Mouse (Mus musculus): Measurements from ENCODE around the gene Cnksr2. TPM values are rescaled to one million over a fixed set of nuclear protein-coding genes. Genes with fewer than 3 reads are reported as not detected.

Cnksr2 gene
- polyA plus RNA-seq, 1 experiment from 2014 or later, result 0.77 TPM

- peaks cover 4% of the 10 kb centered on the region; the same call in 1 of the 2 replicates for H3K27me3 ChIP-seq (ENCODE audit: insufficient read depth, low read length)
- ATAC-seq (ENCODE audit: low FRiP score, low TSS enrichment), result 0 out of 2 replicates have a peak, but pooled peaks have one; percentile 32
- H3K4me3 ChIP-seq (ENCODE audit: low read length), result no peak overlapping the region
- H3K36me3 ChIP-seq (ENCODE audit: insufficient read depth, low read length), result no peaks in the 10 kb centered on the region
- no peak overlapping the region for H3K4me2 ChIP-seq (replicated peaks; ENCODE audit: low read depth, low read length)
- WGBS, result 80% methylated on average over 13 of the region's 13 CpGs
- no peaks in the 10 kb centered on the region for H3K9me3 ChIP-seq (ENCODE audit: low read length)
- no peak overlapping the region for H3K9ac ChIP-seq (replicated peaks; ENCODE audit: low read length)
- H3K27ac ChIP-seq (ENCODE audit: low read length), result no peak overlapping the region
- no peaks in the 10 kb centered on the region for H3K4me1 ChIP-seq (ENCODE audit: insufficient read depth, low read length)
Observed at GRCm38 (mm10) chrX:157818921-157819260, 224.2 kb downstream of the Cnksr2 start.

GRCm38 (mm10) chrX:157818207-157818920, 224.7 kb downstream of the Cnksr2 start, which contains the start of gene Klhl34:
Klhl34 (plus strand) TSS chrX:157818435.
- ATAC-seq (ENCODE audit: low FRiP score, low TSS enrichment), result peak; percentile 59; the same call in 1 of the 2 replicates
- WGBS, result 40% methylated on average over 28 of the region's 28 CpGs
- Histone ChIP-seq H3K27ac (ENCODE audit: low read length) (no peak within 1 kb of the TSS), H3K4me1 (ENCODE audit: insufficient read depth, low read length) (no peaks in the 10 kb centered on the region), H3K36me3 (ENCODE audit: insufficient read depth, low read length) (no peaks in the 10 kb centered on the region), H3K27me3 (ENCODE audit: insufficient read depth, low read length) (peaks cover 4% of the 10 kb centered on the region; the same call in 1 of the 2 replicates), H3K4me2 (replicated peaks; ENCODE audit: low read depth, low read length) (peak within 1 kb of the TSS; percentile 63), H3K4me3 (ENCODE audit: low read length) (peak within 1 kb of the TSS; percentile 34), H3K9ac (replicated peaks; ENCODE audit: low read length) (no peak within 1 kb of the TSS), H3K9me3 (ENCODE audit: low read length) (no peaks in the 10 kb centered on the region)

GRCm38 (mm10) chrX:157817571-157818206, 225.4 kb downstream of the Cnksr2 start:
- peak; percentile 79 for ATAC-seq (ENCODE audit: low FRiP score, low TSS enrichment)
- H3K27me3 ChIP-seq (ENCODE audit: insufficient read depth, low read length), result peaks cover 4% of the 10 kb centered on the region; the same call in 1 of the 2 replicates
- peak overlapping the region; percentile 34 for H3K4me3 ChIP-seq (ENCODE audit: low read length)
- no peak overlapping the region for H3K9ac ChIP-seq (replicated peaks; ENCODE audit: low read length)
- H3K4me2 ChIP-seq (replicated peaks; ENCODE audit: low read depth, low read length), result peak overlapping the region; percentile 63
- H3K4me1 ChIP-seq (ENCODE audit: insufficient read depth, low read length), result no peaks in the 10 kb centered on the region
- no peaks in the 10 kb centered on the region for H3K9me3 ChIP-seq (ENCODE audit: low read length)
- no peak overlapping the region for H3K27ac ChIP-seq (ENCODE audit: low read length)
- no peaks in the 10 kb centered on the region for H3K36me3 ChIP-seq (ENCODE audit: insufficient read depth, low read length)
- 15% methylated on average over 31 of the region's 31 CpGs for WGBS

DNA sequence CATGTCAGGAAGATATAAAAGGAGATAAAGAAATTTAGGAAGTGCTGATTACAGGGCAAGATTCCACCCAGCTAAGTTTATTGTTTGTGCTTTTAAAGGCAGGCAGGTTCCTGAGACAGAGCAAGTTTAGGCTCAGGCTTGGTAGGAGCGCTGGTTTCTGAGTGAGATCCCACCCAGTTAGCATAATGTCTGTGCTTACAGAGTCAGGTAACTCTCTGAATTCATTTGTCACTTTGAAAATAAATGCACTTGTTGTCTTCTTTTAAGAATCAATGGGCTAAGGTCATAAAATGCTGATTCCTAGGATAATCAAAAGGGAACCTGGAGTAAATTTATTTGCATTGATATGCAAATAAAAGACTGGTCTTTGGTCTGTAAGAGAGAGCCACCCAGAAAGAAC, 233.4 kb downstream of the Cnksr2 start:
- H3K4me2 ChIP-seq (replicated peaks; ENCODE audit: low read depth, low read length), result no peak overlapping the region
- 48% methylated on average over 1 of the region's 1 CpGs for WGBS
- no peak for ATAC-seq (ENCODE audit: low FRiP score, low TSS enrichment)

GRCm38 (mm10) chrX:157801669-157802068, 241.4 kb downstream of the Cnksr2 start:
- ATAC-seq (ENCODE audit: low FRiP score, low TSS enrichment), result no peak
- Histone ChIP-seq H3K9ac (replicated peaks; ENCODE audit: low read length) (no peak overlapping the region), H3K4me2 (replicated peaks; ENCODE audit: low read depth, low read length) (no peak overlapping the region), H3K4me3 (ENCODE audit: low read length) (no peak overlapping the region), H3K4me1 (ENCODE audit: insufficient read depth, low read length) (no peaks in the 10 kb centered on the region), H3K27ac (ENCODE audit: low read length) (no peak overlapping the region), H3K36me3 (ENCODE audit: insufficient read depth, low read length) (no peaks in the 10 kb centered on the region), H3K9me3 (ENCODE audit: low read length) (no peaks in the 10 kb centered on the region), H3K27me3 (ENCODE audit: insufficient read depth, low read length) (no peaks in the 10 kb centered on the region)
- WGBS, result 96% methylated on average over 2 of the region's 2 CpGs

More for the DNA sequence above, 233.4 kb downstream of the Cnksr2 start:
- no peak overlapping the region for H3K27ac ChIP-seq (ENCODE audit: low read length)
- H3K9me3 ChIP-seq (ENCODE audit: low read length), result no peaks in the 10 kb centered on the region
- H3K36me3 ChIP-seq (ENCODE audit: insufficient read depth, low read length), result no peaks in the 10 kb centered on the region
- H3K4me3 ChIP-seq (ENCODE audit: low read length), result no peak overlapping the region
- no peaks in the 10 kb centered on the region for H3K27me3 ChIP-seq (ENCODE audit: insufficient read depth, low read length)
- no peaks in the 10 kb centered on the region for H3K4me1 ChIP-seq (ENCODE audit: insufficient read depth, low read length)
- H3K9ac ChIP-seq (replicated peaks; ENCODE audit: low read length), result no peak overlapping the region

Other genes with a start within 250 kb of the Cnksr2 start
- gene Klhl34, start 224.9 kb downstream of the Cnksr2 start, polyA plus RNA-seq (2015; fragmentation: Nextera tagmentation; extraction: Ambion mirVana), result 0.24 and 0.30 TPM in 2 replicates

All from kidney, embryonic 16.5 days (tissue).